Mouse (Mus musculus) frontal cortex, postnatal 10 days (tissue): ENCODE measurements around the gene Mfsd14a.

Experiments
- DNase-seq, 2 experiments: peaks; one replicate each; pipeline ENCODE4 v3.0.0; 2022; ENCODE audit warnings: low spot score in 2 of 2, mixed read lengths in 1 of 2

Gene Mfsd14a

DNA sequence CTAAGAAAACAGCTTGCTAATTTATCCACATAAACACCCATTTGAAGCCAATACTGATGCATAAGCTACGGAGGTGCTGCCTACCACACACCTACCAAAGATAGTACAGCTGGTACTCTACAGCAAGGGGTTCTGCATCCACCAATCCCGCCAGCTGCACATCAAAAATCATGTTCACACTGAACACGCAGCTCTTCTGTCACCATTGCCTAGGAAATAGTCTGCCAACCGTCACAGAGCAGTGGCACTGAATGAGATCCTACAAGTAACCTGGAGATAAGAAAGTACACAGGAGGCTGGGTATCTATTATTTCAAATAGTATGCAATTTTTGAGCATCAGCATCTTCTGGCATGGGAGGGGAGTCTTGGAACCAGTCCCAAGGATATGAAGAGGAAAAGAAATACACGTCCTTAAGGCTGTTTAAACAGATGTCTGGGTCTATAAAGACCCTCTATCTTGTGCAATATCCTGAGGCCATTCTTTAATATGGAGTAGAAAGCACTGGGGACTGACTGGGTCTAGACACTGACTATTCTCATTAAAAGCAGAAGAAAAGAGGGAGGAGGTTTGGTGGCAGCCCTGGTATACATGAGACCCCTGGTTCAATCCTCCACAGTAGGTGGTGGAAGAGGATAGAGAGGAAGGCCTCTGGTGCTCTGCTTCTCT, 9.1 kb downstream of the Mfsd14a start:
- no peak for DNase-seq

DNA sequence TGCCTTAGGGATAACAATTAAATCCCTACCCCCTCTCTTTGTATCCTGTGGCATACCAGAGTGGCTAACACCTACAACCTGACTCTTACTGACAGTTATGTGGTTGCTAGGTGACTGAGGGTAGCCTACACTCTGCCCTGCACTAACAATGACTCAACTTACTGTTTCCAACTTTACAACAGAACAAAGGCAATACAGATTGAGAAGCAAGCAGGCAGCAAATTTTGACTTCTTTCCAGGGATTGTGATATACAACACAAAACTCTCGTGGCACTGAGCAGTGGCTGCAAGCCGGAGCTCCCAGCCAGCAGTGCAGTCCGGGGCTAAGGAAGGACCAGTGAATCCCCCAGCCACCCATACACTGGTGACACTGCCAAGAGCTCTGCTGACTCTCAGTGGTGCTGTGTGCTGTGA, 10.4 kb downstream of the Mfsd14a start:
- DNase-seq: no peak

DNA sequence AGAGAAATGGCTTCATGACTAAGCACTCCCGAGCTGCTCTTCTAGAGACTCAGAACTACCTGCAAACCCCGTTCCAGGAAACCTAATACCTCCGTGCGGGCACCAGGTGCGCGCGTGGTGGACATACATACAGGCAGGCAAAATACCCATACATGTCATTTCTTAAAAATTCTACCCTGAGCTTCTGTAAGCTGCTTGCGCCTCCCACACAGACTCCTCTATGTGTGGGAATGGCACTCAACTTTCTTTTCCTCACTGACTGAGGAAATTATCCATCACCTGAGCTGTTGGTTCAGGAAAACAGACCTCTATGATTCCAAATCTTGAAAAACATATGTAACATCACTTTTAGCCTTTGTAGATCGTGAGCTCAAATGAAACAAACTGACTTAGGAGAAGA, 11.8 kb downstream of the Mfsd14a start:
- no peak for DNase-seq

DNA sequence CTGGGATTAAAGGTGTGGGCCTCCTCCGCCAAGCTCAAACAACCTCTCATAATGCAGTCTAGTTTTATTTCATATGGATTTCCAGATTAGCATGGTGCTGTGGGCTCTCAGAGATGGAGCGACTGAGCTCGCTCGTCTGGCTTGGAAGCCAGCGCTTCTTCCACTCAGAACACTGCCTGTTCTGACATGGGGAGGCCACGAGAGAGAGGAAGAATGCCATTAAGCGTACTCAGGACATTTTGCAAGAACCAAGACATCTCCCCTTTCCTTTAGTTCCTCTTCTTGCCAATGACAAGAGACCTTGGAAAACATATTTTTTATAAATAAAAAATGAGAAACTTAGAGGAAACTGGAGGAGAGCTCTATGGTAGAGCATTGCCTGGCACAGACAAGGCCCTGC, 13.7 kb downstream of the Mfsd14a start:
- no peak for DNase-seq

DNA sequence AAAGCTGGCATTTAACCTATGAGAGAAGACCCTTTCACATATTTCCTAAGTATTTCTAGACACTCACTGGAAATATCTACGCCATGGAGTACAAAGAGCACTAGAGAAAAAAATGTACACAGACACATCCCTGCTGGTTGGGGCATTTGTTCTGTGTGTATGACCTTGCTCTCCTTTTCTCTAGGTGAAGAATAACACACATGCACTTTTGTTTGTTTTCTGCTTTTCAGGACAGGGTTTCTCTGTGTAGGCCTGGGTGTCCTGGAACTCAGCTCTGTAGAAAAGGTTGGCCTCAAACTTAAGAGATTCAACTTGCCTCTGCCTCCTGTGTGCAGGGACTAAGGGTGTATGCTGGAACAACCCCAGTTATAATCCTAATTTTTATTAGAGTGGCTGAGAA, 16.1 kb downstream of the Mfsd14a start:
- DNase-seq: no peak

DNA sequence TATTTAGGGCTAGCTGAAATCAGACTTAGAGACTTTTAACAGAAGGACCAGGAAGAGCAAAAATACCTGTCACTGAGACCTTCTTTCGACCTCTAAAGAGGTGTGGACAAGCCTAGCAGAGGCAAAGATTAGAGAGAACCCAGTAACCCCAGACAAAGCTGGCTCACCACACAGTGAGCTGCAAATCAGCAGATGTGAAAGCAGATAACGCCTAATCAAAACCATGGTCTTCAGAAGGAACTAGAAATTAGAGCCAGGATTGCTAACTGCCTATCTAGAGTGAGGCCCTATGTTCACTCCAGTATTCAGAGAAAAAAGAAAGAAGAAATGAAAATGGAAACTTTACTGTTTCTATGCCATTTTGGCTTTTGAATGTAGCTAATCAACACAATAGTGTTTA, 20.1 kb downstream of the Mfsd14a start:
- DNase-seq: no peak

DNA sequence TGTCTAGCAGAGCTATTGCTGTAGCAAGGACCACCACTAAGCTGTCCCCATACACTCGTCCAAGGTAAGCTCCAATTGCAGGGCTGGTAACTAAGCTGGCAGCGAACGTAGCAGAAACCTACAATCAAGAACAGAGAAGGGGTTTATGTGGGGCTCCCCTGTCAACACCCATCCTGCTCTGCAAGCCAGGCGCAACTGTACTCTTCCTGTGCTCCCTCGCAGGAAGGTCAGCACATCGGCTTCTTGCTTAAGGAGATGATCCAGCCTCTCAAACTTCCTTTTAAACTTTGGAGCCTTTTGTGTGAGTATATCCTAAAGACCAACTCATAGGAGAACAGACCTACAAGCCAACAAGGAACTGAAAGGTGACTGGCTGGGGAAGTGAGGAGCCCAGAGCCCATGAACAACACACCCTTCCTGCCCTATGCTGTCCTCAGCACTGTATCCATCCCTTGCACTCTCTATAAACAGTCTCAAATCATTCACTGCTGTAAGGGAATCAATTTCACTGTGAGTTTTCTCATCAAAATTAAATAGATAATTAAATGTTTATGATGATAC, 20.6 kb downstream of the Mfsd14a start:
- DNase-seq: no peak

DNA sequence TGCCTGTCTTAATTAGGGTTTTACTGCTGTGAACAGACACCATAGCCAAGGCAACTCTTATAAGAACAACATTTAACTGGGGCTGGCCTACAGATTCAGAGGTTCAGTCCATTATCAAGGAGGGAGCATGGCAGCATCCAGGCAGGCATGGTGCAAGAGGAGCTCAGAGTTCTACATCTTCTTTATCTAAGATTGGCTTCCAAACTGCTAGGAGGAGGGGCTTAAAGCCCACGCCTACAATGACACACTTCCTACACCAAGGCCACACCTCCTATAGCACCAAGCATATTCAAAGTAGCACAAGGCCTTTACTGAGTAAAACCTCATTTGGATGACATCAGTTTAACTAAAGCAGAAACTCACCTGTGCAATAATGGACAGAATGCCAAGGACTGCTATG, 22.5 kb downstream of the Mfsd14a start:
- DNase-seq: no peak

DNA sequence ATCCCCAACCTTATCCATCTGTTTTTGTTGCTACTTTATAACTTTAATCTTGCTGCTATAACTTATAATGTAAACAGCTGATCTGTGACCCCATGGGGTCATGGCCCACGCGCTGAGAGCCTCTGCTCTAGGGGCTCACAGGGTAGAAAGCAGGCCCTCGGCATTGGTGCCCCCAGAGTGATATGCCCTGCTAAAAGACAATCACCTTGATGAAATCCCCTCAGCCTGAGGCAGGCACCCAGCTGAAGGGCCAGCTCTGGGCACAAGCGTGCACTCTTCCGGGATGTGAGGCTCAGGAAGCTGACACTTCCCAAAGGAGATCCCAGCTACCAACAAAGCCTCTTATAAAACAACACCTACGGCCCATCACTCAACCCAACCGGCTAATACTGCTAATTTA, 23.9 kb downstream of the Mfsd14a start:
- DNase-seq: no peak

DNA sequence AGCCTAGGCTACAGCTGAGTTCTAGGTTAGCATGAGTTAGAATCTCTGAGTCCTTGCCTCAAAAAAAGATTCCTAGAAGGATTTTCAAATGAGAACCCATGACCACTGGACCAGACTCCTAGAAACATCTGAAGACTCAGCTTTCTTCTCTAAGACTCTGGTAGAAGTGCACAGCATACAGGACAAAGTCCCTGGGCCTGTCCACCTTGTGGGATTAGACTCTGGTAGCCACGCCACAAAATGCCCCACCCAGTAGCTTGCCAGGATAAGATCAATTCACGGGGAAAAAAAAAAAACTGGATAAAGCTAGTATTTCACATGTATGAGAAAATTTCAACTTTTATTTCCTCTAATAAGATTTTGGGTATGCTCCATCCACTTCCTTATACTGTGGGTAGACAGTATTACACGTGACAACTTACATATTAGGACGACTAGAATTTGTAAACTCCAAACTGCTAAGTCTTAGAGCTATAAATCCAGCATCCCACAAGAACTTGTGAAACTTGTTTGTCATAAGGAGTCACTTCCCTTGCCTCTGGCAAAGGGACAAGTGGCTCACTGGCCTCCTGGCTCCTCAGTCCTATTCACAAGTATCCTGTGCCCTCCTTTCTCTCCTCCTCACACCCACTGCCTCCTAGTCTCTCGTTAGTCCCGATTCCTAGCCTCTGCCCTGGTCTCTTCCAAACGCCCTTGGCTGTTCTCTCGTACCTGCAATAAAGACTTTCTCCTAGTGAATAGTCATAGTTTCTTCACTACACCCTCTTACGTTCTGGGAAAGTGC, 24.6 kb downstream of the Mfsd14a start:
- DNase-seq: no peak

DNA sequence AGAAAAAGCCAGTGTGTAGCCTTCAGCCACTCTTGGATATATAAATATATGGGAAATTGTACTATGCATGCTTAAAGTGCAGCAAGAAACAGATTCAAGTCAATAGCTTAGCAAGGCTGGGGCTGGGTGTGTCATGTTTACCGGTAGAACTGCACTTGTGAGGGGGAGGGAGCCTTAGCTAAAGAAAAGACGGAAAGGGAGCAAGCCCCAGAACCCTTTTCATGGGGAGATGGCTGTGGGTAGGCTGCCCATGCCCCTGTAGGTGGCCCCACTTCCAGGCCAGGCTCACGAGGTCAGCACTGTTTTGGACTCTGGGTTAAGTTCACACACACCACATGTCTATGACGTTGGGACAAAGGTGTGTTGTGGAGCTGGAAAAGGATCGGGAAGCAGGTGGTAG, 26.7 kb downstream of the Mfsd14a start:
- no peak for DNase-seq

DNA sequence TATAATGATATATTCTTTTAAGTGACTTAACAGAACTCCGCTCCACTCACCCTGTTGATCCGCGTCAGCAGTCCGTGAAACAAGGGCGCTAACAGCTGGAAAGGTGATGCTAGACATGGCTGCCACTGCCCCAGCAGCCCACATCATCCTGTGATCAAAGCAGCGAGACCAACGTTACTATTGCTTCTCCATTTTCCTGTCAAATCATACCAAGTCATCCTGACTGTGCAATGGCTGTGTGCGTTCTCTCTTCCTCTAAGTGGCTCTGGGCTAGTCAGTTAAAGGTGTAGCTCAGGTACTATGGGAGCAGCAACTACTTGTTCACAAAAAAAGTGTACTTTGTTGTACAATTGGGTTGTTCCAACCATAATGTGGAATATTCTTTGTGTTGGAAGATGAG, 27.6 kb downstream of the Mfsd14a start:
- no peak for DNase-seq

DNA sequence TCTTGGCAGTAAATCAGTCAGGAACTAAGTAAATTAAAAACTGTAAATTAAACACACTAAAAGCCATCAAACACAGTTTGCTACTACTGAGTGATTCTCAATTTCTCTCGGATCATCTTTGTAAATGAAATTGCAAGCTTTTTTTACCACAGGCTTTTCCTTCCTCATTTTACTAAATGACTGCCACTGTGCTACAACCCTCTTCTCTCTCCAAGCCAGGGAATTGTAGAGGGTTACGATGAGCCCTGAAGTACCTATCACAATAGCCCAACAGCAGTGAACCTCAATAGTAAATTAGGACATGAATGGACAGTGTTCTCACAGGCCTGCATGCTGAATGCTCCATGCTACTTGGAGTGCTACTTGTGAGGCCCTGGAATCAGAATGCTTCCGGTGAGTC, 28.4 kb downstream of the Mfsd14a start:
- DNase-seq: no peak

DNA sequence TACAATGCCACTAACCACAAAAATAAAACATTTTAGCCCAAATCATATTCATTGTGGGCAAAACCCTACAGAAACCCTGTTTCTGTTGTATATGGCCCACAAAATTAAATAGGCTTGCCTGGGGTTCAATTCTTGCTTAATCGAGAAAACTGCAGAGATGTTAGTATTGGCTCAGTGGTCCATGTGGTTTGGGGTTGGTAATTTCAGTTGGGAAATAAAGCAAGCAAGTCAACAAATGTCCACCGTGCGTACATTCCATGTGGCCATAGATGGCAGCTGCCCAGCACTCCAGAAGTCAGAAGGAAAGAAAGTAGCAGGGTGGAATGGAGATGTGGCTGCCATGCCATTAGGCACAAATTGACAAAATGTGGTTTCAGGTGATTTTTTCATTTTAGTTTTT, 29.5 kb downstream of the Mfsd14a start:
- DNase-seq: no peak

DNA sequence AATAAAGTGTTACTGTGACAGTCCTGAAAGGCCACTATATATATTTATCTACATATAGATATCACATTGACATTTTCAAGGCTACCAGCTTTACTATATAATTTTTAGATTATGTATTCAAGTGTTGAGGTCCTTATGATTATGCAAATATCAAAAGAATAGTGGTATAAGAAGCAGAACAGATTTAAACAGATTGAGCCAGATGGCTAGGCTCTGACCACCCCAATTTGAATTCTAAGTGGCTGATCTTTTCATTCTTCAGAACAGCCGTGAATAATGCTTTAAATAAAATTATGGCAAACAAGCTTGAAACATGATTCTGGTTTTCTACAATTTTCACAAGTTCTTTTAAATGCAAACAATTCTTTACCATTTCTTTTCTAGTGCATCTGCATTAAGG, 31.0 kb downstream of the Mfsd14a start:
- no peak for DNase-seq

DNA sequence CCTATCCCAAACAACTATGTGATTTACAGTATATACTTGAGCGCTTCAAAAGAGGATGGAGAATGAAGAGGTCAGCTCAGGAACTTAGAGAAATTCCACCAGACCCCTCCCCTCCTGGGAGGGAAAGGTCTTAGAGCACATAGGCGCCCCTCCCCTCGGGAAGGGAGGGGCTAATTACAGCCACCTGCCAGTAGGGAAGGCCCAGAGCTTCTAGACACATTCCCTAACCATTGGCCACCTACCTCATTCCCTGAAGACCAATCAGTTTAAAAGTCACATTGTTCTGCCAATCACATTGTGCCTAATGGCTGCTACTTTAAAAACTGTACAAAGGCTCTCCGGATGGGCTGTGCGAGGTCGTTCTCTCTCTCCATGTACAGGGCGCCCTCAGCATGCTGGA, 39.8 kb downstream of the Mfsd14a start:
- DNase-seq: no peak

DNA sequence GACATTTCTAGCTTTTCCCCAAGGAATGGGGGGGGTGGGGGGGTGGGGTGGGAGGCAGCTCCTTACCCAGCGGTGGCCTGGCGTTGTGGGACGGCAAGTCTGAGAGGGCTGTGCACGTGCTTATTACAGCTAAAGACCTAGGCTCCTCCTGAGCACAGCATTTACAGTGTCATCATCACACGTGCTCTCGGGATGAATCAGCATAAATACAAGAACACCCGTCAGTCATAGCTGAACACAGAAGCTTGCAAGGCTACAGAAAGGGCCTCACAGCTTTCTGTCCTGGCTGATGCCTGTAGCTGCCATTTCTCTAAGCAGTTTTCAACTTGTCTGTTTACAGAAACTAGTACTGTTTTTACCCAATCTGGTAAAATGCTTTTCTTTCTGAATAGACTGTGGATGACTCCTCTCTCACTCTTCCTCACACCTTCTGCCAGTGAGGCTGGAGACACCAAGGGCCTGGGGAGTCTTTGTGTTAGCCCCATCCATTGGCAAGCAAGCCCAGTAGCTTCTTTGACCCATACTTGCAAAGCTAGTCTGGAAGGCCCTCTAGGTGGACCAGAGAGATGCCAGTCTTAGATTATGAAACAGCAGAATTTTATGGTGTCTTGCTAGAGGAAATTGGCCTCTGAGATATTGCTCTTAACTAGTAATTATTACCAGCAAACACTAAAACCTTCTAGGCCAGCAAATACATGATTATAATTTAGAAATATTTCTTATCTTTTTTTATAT, 41.7 kb downstream of the Mfsd14a start:
- no peak for DNase-seq

DNA sequence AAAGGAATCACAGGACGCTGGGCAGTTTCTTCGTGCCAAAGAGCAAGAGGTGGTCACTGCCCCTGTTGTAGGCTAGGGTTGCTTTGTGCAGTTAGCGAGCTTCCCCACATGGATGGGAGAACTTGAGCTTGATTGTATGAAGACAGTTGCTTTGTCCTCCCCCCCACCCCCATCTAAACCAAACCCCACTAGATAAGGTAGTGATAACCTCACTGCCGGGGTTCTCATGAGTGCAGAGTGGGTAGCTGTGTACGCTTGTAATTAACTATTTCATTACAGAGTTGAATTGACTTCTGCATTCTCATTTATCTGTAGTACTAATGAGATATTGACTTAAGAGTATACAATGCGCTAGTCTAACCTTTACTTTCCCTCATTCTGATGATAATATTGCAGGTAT, 43.6 kb downstream of the Mfsd14a start:
- no peak for DNase-seq

DNA sequence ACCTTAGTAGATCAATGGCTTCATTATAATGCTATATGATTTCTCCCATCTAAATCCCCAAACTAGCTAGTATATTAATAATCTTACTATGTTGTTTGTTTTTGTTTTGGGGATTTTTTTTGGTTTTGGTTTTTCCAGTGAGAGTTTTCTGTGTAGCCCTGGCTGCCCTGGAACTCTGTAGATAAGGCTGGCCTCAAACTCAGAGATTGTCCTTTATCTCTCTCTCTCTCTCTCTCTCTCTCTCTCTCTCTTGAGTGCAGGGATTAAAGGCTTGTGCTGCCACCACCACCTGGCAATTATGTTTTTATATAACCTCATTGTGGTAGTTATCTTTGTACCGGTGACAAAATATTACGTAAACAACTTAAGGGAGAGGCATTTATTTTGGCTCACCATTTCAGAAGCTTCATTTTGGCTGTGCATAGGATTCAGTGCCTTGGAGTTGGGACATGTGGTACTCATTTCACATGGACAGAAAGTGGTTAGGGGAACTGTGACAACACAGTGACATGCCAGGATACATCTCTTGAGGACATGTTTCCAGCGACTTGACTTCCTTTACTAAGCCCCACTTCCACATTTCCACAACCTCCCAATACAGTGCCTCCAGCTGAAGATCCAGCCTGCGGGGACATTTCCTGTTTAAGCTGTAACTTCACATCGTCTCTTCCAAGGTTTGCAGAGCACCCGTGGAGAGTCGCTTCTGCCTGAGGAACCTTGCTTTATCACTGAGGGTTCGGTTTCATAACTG, 47.0 kb downstream of the Mfsd14a start:
- DNase-seq: no peak

DNA sequence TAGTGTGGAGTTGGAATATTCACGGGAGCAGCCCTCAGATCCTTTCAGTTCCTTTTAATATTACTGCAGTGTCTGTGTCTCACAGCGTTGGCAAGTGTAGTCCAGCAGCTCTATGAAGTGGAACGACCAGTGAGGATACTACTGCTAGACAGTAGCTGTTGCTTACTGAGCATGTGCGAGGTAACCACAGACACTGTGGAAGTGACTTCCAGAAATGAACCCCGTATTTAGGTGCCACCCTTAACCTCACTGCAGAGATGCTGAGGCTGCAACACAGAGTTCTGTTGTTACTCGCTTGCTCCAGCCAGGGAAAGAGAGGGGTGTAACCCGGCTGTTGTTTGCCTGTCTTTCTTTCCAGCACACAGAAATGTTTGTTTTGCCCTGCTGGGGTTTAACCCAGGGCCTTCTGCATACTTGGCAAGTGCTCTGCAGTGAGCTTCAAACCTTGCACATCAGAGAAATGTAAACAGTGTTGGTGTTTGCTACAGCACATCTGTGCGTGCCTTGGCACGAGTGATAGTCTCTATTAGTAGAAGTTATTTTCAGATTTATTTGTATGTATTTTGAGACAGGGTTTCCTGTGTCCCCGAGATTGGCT, 48.1 kb downstream of the Mfsd14a start, which contains the start of gene Trmt13:
Trmt13 (minus strand) TSS at position 293 of the 598 bp plus-strand sequence.
- DNase-seq: no peak

DNA sequence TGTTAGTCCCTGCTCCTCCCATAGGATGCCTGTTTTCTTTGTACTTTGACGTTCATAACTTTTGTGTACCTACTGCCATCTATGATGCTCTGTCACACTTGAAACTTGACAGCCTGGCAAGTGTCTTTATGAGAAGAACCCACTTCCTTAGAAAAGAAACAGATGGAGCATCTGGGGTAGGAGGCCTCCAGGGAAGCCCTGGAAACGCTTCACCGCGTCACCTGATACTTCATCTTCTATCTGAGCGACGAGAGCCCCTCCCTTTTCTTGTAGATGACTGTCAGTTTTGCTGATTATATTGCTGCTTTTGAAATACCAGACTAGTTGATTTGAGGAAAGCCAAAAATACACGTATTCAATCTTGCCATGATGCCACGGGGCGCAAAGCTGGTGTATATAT, 57.9 kb downstream of the Mfsd14a start:
- DNase-seq: no peak
